Mouse (Mus musculus) spleen, adult 2 months (tissue): Measurements from ENCODE around the gene Gpr37l1.

ENCODE experiments used
- CTCF ChIP-seq: fragments of 200-500 bp; IDR thresholded peaks from 2 replicates; pipeline ENCODE4 v1.5.1; 2011; ENCODE audit warnings: mild to moderate bottlenecking, inconsistent platforms; ENCODE audit not compliant: insufficient read depth, insufficient read length, insufficient replicate concordance; ENCODE audit errors: extremely low read depth
- POLR2A ChIP-seq: fragments of 200-500 bp; IDR thresholded peaks from 2 replicates; pipeline ENCODE4 v1.6.1; 2011; ENCODE audit warnings: low read depth, low read length, inconsistent platforms

DNA sequence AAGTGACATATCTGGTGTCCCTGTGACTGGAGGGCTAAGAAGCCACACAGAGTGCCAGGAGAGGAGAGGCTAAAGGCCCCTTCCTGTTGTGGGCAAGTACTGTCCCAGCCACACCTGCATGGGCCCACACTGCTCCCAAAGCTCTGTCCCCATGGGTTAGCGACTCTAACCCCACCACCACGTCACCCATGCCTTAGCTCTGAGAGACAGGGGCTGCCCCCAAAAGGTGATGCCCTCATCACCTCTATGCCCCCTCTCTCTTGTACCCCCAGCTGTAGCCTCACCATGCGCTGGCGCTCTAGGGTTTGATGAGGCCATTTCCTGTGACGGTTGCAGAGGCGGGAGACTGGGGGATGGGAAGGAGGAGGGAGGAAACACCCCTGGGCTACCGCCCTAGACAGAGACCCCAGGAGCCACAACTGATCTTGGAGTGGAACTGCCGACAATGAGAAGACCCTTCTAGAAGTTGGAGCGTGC is 34.5 kb downstream of the Gpr37l1 start:
- TF ChIP-seq CTCF = no peak
- no peak for TF ChIP-seq POLR2A
